Mouse (Mus musculus) MN1 (cell line): ENCODE data around the gene Oprm1.

ENCODE experiments used
- DNase-seq: peaks from one replicate; pipeline ENCODE4 v3.0.0-alpha.2; 2016; ENCODE audit warnings: low spot score

Gene Oprm1

DNA sequence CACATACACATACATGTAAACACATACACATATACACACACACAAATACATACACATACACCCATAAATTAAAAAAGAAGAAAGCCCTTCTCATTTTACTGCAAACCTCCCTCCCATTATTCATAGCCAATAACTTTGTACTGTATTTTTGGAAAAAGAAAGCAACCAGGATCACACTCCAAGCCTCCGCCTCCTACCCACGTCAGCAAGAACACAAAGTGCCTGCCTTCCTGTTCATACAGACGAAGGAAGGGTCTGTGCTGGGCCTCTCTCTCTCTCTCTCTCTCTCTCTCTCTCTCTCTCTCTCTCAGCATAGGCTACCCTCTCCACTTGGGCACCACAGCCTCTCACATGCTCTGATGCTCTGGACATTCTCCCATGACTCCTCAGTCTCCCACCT is 137.5 kb downstream of the Oprm1 start:
- no peak for DNase-seq

DNA sequence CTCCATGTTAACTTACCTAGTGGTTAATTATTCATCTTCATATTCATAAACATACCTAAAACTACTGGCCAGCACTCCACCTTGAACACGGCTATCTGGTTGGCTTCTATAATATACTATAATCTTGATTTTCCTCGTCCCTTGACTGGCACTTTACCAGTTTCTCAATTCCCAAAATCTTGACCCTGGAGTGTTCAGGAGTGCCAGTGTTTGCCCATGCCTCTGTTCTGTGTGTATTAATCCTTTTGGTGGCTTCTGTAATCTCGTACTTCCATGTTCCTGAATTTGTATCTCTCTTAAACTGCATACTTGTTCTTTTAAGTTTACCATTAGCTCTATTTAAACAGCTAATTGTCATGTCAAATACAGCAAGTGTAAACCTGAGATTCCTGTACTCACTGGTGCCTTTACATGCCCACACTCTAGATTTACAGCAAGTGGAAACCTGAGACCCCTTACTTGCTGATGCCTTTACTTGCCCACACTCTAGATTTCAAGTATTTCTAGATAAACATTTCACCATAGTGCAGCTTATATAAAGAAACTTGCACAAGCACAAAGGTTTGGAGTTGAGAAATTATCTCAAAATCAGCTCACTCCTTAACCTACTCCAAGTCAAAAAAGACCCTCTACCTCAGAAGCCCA is 138.5 kb downstream of the Oprm1 start:
- DNase-seq: no peak

DNA sequence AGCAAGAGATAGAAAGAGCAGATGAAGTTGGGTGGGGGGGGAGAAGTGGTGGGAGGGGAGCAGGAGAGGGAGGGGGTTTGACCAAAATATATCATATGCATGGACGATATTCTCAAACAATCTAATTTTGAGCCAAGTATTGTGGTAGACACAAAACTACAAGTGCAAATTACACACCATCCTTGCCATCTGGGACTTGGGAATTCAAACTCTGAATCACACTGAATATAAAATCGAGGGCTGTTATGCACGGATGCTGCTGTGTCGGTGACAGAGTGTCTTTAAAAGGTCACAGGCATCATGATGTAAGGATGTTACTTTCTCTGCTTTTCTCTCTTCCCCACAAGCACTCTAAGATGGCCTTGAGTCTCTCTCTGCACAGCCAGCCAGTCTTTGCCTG is 141.8 kb downstream of the Oprm1 start:
- DNase-seq: no peak

DNA sequence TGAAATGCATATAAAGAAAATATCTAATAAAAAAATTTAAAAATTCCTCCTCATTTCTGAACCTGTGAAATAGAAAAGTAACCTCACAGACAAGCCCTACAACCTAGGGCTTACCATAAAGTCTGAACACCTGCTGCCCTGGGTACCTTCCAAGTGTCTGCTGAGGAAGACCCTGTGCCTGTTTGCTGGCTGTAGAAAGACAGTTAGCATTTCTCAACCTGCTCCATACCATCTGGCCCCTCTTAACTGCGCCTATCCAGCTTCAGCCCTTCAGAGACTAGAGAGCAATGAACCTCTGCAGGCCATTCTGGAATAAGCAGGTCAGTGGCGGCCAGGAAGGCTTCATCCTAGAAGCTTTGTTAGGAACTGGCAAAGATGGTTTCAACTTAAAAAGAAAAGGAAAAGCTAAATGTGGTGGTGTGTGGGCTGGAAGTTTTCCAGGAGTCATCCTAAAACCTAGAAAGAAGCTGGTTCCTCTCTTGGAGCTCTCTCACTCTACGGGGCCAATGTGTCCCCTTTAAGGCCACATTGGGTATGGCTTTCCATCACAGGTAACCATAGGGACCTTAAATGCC is 143.6 kb downstream of the Oprm1 start:
- DNase-seq: no peak

DNA sequence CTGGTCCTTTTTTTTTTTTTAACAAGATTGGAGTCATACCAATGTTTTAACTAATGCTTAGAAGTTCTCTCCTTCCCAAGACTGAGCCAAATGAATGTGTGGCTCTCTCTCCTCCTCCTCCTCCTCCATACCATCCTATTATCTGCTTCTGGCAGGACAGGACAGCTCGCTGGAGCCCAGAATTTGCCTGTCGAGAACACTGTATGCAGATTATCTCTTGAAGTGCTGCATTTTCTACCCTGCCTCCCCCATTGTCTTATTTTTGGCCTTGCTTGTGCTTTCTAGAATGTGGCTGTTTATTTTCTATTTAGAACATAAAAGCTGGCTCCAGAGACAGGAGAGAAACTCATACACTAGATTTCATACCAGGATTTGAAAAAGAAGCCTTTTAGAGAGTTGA is 151.5 kb downstream of the Oprm1 start:
- no peak for DNase-seq

DNA sequence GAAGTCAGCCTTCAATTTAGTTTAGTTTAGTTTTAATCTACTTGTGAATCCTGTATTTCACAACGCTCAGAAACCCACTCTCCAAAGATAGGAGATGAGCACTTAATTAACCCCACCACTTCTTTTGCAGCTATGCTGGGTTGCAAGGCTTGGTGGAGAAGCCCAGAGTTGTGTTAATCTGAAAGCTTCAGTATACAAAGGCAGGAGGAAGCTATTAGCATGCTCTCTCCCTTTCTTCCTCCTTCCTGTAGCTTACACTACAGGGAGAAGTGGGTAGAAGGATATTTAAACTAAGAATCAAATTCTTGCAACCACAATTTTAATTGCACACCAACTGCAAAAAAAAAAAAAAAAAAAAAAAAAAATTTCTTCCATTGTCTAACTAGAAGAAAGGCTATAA is 157.7 kb downstream of the Oprm1 start:
- no peak for DNase-seq

DNA sequence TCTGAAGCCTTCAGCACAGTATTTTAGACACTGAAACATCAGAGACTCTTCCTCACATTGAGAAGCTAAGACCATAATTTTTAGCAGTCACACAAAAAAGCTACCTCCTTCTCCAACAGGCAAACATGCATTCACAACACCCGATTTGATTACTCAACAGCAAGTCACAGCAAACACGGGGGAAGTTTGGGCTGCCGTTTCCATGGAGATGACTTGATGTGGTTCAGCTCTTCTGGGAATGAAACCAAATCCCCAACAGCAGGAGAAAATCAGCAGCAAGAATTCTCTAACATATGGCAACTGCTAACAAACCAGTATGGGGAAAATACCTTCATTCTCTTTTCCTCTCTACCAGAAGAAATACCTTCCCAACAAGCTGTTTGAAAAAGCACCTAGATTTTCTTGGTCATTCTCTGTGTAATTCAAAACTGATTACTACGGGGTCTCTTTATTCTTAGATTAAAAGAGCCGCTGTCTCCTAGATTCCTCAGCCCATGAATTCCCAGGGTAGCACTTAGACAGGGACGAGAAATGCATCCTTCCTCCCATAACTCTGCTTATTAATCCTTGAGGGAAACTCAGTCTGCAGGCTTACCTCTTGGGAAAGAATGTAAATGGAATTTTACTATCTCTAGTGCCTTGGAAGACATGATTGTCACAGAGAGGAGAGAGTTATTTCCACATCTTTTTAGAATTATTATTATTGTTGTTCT is 158.4 kb downstream of the Oprm1 start:
- DNase-seq: no peak

DNA sequence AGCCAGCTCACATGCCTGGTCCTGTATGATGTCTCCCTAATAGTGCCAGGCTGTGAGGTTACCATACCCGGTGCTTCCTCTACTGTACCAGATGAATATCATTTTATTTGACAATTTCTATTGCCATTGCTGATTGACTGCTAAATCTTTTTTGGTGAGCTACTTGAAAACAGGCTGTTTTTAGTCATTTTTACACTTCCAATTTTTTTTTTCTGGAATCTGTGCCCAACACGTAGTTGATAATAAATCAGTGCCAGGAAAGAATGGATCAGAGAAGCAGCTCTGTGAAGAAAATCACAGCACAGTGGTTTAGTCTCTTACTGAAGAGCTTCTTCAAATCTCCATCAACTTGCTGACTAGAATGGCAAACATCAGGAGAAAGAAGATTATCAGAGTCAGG is 168.4 kb downstream of the Oprm1 start:
- no peak for DNase-seq

DNA sequence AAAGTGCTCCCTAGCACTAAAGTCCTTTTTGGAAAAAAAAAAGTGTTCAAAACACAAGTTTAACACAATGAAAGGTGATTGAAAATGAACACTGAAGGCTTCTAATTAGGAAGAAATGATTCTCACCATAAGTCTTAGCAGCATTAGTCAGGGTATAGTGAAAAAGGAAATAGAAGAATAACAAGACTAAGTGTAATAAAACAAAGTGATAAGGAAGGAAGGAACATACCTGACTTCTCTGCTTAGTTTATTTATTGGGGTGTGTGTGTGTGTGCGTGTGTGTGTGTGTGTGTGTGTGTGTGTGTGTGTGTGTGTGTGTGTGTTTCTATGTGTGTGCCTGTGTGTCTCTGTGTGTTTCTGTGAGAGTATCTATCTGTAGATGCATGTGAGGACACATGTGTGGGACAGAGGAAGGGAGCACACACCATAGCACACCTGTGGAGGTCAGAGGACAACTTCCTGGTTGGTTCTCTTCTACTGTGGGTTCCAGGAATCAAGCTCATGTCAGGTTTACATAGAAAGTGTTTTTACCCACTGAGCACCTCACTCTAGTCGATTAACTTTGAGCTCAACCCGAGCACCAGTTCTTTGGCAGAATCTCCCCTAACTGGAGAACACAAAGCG is 169.4 kb downstream of the Oprm1 start:
- no peak for DNase-seq

DNA sequence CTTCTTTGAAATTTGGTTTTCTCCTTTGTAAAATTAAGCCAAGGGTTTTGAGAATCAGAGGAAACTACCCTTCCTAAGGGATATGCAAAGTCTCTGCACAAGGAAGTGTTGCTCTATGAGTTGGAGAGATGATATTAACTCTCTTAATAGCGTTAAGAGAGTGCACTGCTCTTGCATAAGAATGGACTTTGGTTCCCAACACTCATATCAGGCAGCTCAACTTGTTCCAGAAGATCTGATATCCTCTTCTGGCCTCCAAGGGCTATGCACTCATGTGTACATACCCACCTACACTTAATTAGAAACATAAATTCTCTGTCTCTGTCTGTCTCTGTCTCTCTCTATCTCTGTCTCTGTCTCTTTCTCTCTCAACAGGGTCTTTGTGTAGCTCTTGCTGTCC is 170.6 kb downstream of the Oprm1 start:
- no peak for DNase-seq

DNA sequence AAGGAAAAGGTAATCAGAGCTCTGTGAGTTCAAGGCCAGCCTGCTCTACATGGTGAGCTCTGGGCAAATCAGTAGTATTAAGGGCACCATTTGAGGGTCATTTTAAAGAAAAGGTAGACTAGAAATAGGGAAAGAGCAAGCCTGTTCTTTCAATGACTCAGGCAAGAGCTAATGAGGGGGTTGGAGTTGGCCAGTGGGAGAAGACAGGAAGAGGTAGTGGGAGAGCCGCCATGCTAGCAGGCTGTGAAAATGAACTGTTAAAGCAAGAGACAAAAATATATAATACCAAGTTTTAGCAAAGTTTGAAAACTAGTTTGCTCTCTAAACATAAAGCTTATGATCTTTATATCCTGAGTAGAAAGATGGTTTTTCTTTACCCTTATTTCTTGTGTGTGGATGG is 172.1 kb downstream of the Oprm1 start:
- no peak for DNase-seq

DNA sequence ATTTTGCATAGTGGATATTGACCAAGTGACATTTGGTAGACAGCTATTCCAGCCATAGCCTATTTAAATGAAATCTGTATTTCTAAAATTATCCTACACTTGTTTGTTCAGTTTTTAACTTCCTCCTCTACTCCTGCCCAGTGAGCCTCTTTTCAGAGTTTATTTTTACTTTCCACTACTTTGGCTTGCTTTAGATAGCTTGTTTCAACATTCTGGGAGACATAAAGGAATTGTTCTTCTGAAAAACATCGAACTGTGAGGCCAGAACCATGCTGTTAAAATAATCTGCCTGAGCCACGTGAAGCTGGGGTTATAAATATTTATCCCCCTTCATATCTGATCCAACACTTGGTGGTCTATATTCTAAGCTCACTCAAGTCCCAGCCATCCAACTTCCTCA is 172.6 kb downstream of the Oprm1 start:
- no peak for DNase-seq

DNA sequence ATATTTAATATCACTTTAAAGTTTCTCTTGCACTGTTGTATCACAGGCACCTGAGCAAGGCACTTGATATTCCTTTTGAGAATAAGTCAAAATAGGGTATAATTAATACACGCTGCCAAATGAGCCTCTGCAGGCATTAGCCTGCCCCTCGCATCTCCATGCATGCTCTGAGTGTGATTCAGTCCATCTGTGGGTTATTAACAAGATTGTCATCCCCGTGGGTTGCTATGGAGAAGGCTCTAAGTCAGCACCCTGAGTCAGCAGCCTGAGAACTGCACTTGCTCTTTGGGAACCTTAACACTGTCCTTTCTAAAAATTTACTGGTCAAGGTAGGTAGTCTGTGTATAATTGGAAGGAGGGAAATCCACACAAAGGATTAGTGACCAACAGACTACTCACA is 176.5 kb downstream of the Oprm1 start:
- DNase-seq: no peak

DNA sequence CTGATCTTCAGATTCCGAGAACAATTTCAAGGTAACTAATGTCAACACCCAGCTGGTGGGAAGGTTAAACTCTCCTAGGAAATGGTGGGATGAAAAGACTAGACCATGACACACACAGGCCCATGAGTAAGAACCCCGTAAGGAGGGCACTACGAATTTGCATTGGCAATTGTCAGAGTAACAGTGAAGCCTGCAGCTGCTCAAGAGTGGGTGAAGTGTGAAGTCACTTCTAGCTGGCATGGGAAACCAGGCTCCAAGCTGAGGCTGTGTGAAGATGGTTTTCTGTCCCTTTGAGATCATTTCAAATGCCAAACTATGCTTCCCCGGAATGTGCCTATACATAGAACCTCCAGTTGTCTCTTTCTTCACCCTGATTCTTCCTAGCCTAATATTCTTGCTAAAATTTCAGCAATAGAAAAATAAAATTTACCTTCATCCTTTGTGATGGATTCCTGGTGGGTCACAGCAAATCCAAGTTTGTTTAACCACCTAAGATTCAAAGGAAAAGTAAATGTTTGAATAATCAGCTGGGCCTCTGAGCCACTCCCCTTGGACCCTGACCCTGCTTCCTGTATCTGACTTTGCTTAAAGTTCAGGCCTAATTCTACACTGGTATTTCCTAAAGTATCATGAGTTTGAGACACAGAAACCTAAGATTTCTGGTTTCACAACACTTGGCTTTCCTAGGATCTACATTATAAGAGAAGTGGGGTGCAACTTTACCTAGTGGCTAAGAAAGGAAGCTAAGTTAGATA is 178.5 kb downstream of the Oprm1 start:
- no peak for DNase-seq

DNA sequence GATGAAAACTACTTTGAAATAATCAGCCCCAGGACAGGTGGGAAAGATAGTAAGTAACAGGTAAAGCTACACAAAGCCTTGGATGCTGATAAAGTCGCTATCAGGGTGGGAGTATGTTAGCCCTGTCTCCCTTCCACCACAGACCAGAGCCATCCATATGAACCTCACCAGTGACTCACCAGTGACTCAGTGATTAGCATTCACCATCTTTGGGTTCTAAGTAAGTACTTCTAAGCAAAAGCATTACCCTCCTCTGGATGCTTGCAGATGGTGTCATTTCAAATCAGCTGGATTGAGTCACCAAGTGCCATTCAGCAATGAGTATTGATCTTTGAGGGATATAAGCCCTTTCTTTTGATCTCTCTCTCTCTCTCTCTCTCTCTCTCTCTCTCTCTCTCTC is 194.8 kb downstream of the Oprm1 start:
- no peak for DNase-seq

DNA sequence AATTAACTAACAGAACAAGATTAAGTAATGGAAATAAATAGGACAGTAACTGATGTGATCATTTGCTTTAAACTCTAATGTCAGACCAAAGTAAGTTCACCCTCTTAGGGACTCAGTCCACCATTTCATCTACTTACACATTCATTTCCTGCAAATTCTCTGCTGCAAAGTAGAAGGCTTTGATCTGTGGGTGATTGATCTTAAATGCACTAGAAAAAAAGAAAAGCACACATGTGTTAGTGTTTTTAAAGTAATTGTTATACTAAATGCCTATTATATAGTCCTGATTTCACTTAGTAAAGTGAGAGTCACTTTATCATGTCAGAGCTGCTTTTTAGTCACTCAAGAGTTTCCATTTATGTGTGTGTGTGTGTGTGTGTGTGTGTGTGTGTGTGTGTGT is 196.2 kb downstream of the Oprm1 start:
- DNase-seq: no peak

DNA sequence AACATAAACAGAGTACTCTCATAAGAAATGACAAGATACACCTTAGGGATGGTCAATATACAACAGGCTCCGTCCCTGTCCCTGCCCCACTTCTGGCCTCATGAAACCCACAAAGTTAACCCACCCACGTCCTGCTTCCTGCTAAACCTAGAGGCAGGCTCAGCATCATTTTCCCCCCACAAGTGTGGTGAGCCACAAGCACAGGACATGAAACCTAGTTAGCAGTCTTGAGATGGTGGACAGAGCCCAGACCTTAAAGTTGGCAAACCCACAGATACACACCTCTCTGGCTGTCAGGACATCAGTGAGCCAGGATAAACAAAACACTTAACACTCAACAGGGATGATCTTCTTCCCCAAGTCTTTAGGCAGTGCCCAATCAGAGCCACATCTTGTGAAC is 198.1 kb downstream of the Oprm1 start:
- DNase-seq: no peak

DNA sequence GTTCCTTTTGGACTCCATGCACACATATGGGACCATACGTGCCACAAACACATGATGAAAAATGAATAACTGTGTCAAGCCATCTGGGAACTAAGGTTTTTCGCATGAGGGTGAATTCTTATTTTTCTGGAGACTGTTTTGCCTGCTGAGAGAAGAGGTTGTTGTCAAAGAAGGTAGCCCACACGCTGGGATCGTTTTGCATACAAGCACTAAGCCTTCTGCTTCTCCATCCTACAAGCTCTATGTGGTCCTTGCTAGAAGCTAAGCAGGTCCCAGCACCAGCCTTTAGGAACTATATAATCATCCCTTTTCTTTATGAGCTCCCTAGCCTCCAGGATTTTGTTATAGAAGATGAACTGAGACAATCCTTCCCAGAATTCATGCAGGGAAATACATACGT is 200.5 kb downstream of the Oprm1 start:
- no peak for DNase-seq

DNA sequence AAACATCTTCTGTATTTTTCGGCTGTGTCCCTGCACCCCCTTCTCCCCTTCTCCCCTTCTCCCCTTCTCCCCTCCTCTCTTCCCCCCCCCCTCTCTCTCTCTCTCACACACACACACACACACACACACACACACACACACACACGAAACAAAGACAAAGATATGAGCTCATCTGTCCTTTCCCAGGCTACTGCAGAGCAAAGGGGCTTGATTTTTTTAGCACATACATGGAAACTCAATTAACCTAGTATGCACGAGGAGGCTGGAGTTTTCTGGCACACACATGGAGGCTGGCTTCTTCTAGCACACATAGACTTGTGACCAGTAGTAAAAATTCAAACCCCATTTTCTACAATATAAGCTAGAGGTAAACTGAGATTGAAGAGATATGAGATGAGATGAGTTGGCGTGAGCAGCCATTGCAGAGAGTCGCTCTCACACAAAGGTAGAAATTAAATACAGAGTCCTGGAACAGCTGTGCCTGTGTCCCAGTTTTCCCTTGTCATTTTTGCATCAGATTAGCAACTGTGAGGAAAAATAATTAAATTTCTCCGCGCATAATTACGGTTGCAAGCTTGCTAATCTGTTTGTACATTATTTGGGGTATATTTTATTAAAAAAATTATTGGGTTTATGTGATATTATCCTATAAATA is 209.4 kb downstream of the Oprm1 start:
- no peak for DNase-seq

DNA sequence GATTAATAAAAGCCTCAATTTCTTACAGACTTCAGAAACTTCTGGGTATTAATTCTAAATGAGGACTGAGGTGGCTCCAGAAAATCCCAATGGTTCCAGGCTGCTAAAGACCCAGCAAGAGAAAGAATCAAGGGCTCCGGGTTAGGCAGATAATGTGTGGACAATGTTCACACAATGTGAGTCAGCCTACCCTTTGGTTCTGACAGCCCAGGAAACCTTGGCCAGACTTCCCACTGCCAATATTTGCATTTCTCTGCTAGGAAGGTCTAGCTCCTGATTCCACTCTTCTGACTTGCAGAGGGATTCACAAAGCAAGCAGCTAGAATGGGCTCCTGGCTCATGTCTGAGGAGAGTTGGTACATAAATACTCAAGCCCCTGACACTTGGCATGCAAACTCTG is 210.0 kb downstream of the Oprm1 start:
- DNase-seq: no peak

DNA sequence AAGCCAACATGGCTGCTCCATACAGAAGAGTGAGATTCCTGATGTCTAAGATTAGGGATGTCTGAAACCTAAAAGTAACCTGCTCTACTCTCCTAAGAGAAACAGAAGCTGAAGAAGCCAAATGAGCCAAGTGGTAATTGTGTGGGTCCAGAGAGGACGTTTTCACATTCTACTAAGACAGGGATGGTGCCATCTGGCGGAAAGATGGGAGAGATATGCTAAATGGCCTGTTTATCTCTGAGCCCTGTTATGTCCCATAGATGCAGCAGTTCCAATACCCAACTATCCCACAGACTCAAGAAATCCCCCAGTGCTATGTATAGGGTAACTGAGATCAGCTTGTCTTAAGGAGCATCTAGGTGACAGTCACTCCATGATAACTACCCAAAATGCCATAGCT is 219.5 kb downstream of the Oprm1 start:
- no peak for DNase-seq

DNA sequence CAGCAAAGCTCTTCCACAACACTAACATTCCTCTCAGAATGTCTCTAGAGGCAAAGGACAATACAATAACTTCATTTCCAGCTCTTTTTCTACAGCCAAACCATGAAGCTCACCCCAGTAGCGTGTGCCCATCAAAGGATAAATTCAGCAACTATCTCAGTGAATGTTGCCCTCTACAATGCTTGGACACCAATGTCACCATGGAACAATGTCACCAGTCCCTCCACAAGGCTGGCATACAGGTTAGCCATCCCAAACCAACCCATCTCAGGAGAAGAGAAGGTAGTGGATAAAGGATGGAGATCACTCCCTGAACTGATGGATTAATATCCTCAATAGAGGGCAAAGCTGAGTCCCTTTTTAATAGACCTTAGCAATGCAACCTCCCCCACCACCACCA is 220.4 kb downstream of the Oprm1 start:
- DNase-seq: no peak
